Mouse (Mus musculus) leukemia stem cell, adult 10-12 weeks (primary cell): ENCODE data around the gene Olfr1335. TPM values are rescaled to one million over a fixed set of nuclear protein-coding genes. Genes with fewer than 3 reads are reported as not detected.

ENCODE experiments used
- polyA plus RNA-seq: library from polyadenylated mRNA; stranded (reverse); fragments of >175 nt; gene quantifications from 2 replicates; pipeline ENCODE4 v1.2.3, GENCODE M21; 2012; ENCODE audit warnings: low replicate concordance

The Olfr1335 gene
- polyA plus RNA-seq: not detected in 2 replicates

GRCm38 (mm10) chr4:118809844-118810243 is at the start of gene Olfr1335:
Gene Olfr1335, minus strand, starts transcription at chr4:118809944.

GRCm38 (mm10) chr4:118836179-118836578 is 26.4 kb upstream of the Olfr1335 start, which contains the start of gene Olfr1333:
Gene Olfr1333, minus strand, starts transcription at chr4:118836279.

DNA sequence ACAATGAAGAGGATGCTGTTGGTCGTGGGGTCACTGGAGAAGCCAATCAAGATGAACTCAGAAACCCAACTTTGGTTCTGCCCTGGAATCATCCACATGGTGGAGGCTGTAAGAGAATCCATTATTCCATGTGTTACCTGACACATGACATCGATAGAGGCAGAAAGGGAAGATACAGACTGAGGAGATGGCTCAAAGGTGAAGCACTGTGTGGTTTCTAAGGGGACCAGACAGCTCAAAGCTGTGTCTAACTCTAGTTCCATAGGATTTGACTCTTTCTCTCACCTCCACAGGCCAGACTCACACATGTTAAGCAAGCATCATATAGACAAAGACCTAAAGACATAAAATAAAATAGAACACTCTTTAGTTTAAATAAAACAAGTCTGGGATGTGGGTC is 27.3 kb downstream of the Olfr1335 start, which contains the start of gene Olfr1337:
Gene Olfr1337, minus strand, starts transcription at position 101 of the 400 bp plus-strand sequence.

Other genes with a start within 250 kb of the Olfr1335 start
- gene Cfap57, start 189.2 kb downstream of the Olfr1335 start, polyA plus RNA-seq: not detected in 2 replicates
- gene Ebna1bp2, start 189.1 kb downstream of the Olfr1335 start, polyA plus RNA-seq: 4.3 and 10.8 TPM in 2 replicates
- not detected in 2 replicates for gene Olfr62, start 151.0 kb downstream of the Olfr1335 start, polyA plus RNA-seq
- gene Olfr1342, start 117.2 kb downstream of the Olfr1335 start, polyA plus RNA-seq: not detected in 2 replicates
- not detected in 2 replicates for gene Olfr1341, start 106.4 kb downstream of the Olfr1335 start, polyA plus RNA-seq
- not detected in 2 replicates for gene Olfr1340, start 89.8 kb downstream of the Olfr1335 start, polyA plus RNA-seq
- gene Olfr1339, start 77.8 kb downstream of the Olfr1335 start, polyA plus RNA-seq: not detected in 2 replicates
- gene Olfr1338, start 51.2 kb downstream of the Olfr1335 start, polyA plus RNA-seq: not detected in 2 replicates
- not detected in 2 replicates for gene Olfr1337, start 27.4 kb downstream of the Olfr1335 start, polyA plus RNA-seq
- not detected in 2 replicates for gene Olfr1333, start 26.3 kb upstream of the Olfr1335 start, polyA plus RNA-seq
- gene Olfr1331, start 54.7 kb upstream of the Olfr1335 start, polyA plus RNA-seq: not detected in 2 replicates
- gene Olfr1330, start 78.7 kb upstream of the Olfr1335 start, polyA plus RNA-seq: not detected in 2 replicates
- gene Olfr1329, start 107.5 kb upstream of the Olfr1335 start, polyA plus RNA-seq: not detected in 2 replicates
- gene Olfr1328, start 128.7 kb upstream of the Olfr1335 start, polyA plus RNA-seq: not detected in 2 replicates
- not detected in 2 replicates for gene Lao1, start 151.6 kb upstream of the Olfr1335 start, polyA plus RNA-seq